Mouse (Mus musculus) limb, embryonic 14.5 days (tissue): ENCODE results near the gene Dse. TPM values are rescaled to one million over a fixed set of nuclear protein-coding genes. Genes with fewer than 3 reads are reported as not detected.

Experiments used
- ATAC-seq: fragments of 200-750 bp; cut with Nextera tagmentation; 2 replicates; pipeline ENCODE4 v1.8.0; 2017; ENCODE audit warnings: low read depth, moderate number of reproducible peaks, moderate TSS enrichment; ENCODE audit not compliant: low FRiP score
- DNase-seq: peaks from one replicate; pipeline ENCODE4 v3.0.0-alpha.2; 2015; ENCODE audit warnings: low spot score
- H3K27ac ChIP-seq: fragments of 300-500 bp; sonication (generic); replicated peaks from 2 replicates; pipeline ENCODE4 v1.5.1; 2014; ENCODE audit warnings: low read depth, mild to moderate bottlenecking, low read length, moderate library complexity, mixed read lengths
- H3K27me3 ChIP-seq: fragments of 300-500 bp; sonication (generic); 2 replicates; pipeline ENCODE4 v1.6.1; 2014; ENCODE audit warnings: low read length, mixed read lengths; ENCODE audit not compliant: control insufficient read depth, insufficient read depth
- H3K36me3 ChIP-seq: fragments of 300-500 bp; sonication (generic); 2 replicates; pipeline ENCODE4 v1.6.1; 2014; ENCODE audit warnings: mild to moderate bottlenecking, low read length, moderate library complexity, mixed read lengths; ENCODE audit not compliant: control insufficient read depth, insufficient read depth
- H3K4me1 ChIP-seq: fragments of 300-500 bp; sonication (generic); 2 replicates; pipeline ENCODE4 v1.6.1; 2014; ENCODE audit warnings: antibody characterized with exemption, low read length, mixed read lengths; ENCODE audit not compliant: control insufficient read depth, insufficient read depth
- H3K4me2 ChIP-seq: fragments of 300-500 bp; sonication (generic); replicated peaks from 2 replicates; pipeline ENCODE4 v1.6.1; 2014; ENCODE audit warnings: low read depth, mild to moderate bottlenecking, low read length, moderate library complexity; ENCODE audit not compliant: severe bottlenecking
- H3K4me3 ChIP-seq: fragments of 300-500 bp; sonication (generic); replicated peaks from 2 replicates; pipeline ENCODE4 v1.5.1; 2014; ENCODE audit warnings: low read length
- H3K9ac ChIP-seq: fragments of 300-500 bp; sonication (generic); 2 replicates; pipeline ENCODE4 v1.6.1; 2014; ENCODE audit warnings: mild to moderate bottlenecking, low read depth, low read length, moderate library complexity; ENCODE audit not compliant: severe bottlenecking
- H3K9me3 ChIP-seq: fragments of 300-500 bp; sonication (generic); 2 replicates; pipeline ENCODE4 v1.6.1; 2016; ENCODE audit warnings: low read length; ENCODE audit not compliant: control insufficient read depth
- POLR2A ChIP-seq: fragments of 200-500 bp; IDR thresholded peaks from 2 replicates; pipeline ENCODE4 v1.8.0; 2012; ENCODE audit warnings: inconsistent platforms, mild to moderate bottlenecking, moderate library complexity, borderline replicate concordance; ENCODE audit not compliant: insufficient read depth, insufficient read length; ENCODE audit errors: extremely low read depth
- WGBS: fragments of 180-500 bp; shearing (Covaris S2); extraction: QIAGEN DNeasy Blood & Tissue Kit; methylation state at CpG from one replicate; pipeline ENCODE4 v1.1.7; 2014; 5-methylcytosine and 5-hydroxymethylcytosine counted together
- polyA plus RNA-seq, 2 experiments: library from polyadenylated mRNA; depleted of rRNA in 1 of 2; stranded (reverse) in 1 of 2; unstranded in 1 of 2; fragments of >200 nt; fragmentation: Nextera tagmentation in 1 of 2; extraction: Ambion mirVana in 1 of 2; gene quantifications; 2 replicates each; pipeline versions ENCODE4 v1.2.1 to v1.2.3; 2012 to 2014

The Dse gene
- polyA plus RNA-seq, 2 experiments: 30.8 to 49.8 TPM

GRCm38 (mm10) chr10:34209951-34210350, 2.4 kb upstream of the Dse start:
- no peak for ATAC-seq
- H3K9me3 ChIP-seq: no peaks in the 10 kb centered on the region
- H3K36me3 ChIP-seq: no peaks in the 10 kb centered on the region
- no peak for TF ChIP-seq POLR2A
- peaks cover 8% of the 10 kb centered on the region; the same call in 1 of the 2 replicates for H3K4me1 ChIP-seq
- no peak overlapping the region for H3K27ac ChIP-seq
- no peak overlapping the region for H3K4me3 ChIP-seq
- DNase-seq: no peak
- no peaks in the 10 kb centered on the region for H3K27me3 ChIP-seq
- H3K4me2 ChIP-seq: no peak overlapping the region
- H3K9ac ChIP-seq: no peak overlapping the region

GRCm38 (mm10) chr10:34208031-34208430, 516 bp upstream of the Dse start:
- H3K36me3 ChIP-seq: no peaks in the 10 kb centered on the region
- peak overlapping the region; percentile 67 for H3K4me2 ChIP-seq
- ATAC-seq: no peak
- peaks cover 8% of the 10 kb centered on the region; the same call in 1 of the 2 replicates for H3K4me1 ChIP-seq
- DNase-seq: no peak
- TF ChIP-seq POLR2A: no peak
- H3K4me3 ChIP-seq: peak overlapping the region; percentile 85
- no peaks in the 10 kb centered on the region for H3K9me3 ChIP-seq
- peak overlapping the region; percentile 93 for H3K9ac ChIP-seq
- H3K27ac ChIP-seq: peak overlapping the region; percentile 97
- no peaks in the 10 kb centered on the region for H3K27me3 ChIP-seq
- WGBS: 4% methylated on average over 13 of the region's 13 CpGs

- 0 out of 2 replicates have a peak, but pooled peaks have one; percentile 64 for TF ChIP-seq POLR2A
- H3K9me3 ChIP-seq: no peaks in the 10 kb centered on the region
- H3K4me1 ChIP-seq: peaks cover 11% of the 10 kb centered on the region; the same call in 1 of the 2 replicates
- H3K36me3 ChIP-seq: no peaks in the 10 kb centered on the region
- peak overlapping the region; percentile 85 for H3K4me3 ChIP-seq
- DNase-seq (peak; percentile 87), ATAC-seq (peak; percentile 95)
- H3K9ac ChIP-seq: peak overlapping the region; percentile 93
- 0% methylated on average over 8 of the region's 65 CpGs for WGBS
- H3K27ac ChIP-seq: peak overlapping the region; percentile 97
- H3K27me3 ChIP-seq: no peaks in the 10 kb centered on the region
- H3K4me2 ChIP-seq: peak overlapping the region; percentile 67
Observed at GRCm38 (mm10) chr10:34206783-34207502, 572 bp downstream of the Dse start.

- TF ChIP-seq POLR2A: no peak
- Histone ChIP-seq H3K9me3 (no peaks in the 10 kb centered on the region), H3K36me3 (no peaks in the 10 kb centered on the region), H3K4me2 (peak overlapping the region; percentile 67), H3K9ac (peak overlapping the region; percentile 93), H3K4me1 (peaks cover 11% of the 10 kb centered on the region; the same call in 1 of the 2 replicates), H3K27me3 (no peaks in the 10 kb centered on the region), H3K4me3 (peak overlapping the region; percentile 85), H3K27ac (peak overlapping the region; percentile 97)
- WGBS: 1% methylated on average over 14 of the region's 15 CpGs
- no peak for DNase-seq
- peak; percentile 34 for ATAC-seq
Observed at GRCm38 (mm10) chr10:34206436-34206782, 1.1 kb downstream of the Dse start.

DNA sequence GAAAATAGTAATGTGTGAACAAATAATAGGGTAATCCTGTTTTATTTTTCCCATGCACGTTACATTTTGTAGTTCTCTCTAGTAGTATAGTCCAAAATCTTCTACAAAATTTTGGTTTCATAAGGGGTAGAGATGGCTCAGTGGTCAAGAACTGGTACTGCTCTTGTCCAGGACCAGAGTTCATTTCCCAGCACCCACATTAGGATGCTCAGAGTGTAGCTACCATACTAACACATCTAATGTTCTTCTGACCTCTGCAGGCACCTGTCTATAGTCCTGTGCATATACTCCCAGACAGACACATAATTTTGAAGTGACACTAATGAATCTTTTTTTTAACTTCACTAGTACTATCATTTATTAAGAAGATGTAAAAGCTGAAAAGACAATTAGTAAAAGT, 1.7 kb downstream of the Dse start:
- peak overlapping the region; percentile 67 for H3K4me2 ChIP-seq
- H3K9me3 ChIP-seq: no peaks in the 10 kb centered on the region
- 85% methylated on average over 1 of the region's 1 CpGs for WGBS

DNA sequence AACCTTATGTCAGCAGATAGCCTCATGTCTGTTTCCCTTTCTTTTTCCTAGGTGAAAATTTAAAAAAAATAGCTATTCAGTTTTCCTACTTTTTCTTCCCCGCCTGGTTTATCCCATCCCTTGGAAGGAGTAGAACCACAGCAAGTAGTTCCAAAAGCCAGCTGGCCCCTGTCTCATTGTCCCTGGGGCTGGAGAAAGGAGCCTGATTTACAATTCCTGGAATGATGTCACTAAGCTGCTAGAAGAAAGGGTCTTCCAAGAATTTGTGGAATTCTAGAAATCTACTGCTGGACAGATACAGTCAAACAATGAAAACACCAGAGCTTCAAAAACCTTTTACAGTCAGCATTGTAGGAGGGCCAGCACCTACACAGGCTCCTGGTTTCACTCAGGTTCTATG, 6.8 kb downstream of the Dse start:
- Histone ChIP-seq H3K27ac (no peak overlapping the region), H3K27me3 (no peaks in the 10 kb centered on the region), H3K9ac (no peak overlapping the region), H3K4me2 (no peak overlapping the region), H3K36me3 (no peaks in the 10 kb centered on the region), H3K9me3 (0 out of 2 replicates have a peak, but pooled peaks cover 6% of the 10 kb centered on the region), H3K4me3 (no peak overlapping the region), H3K4me1 (peaks cover 21% of the 10 kb centered on the region; the same call in 1 of the 2 replicates)
- DNase-seq: no peak
- 90% methylated on average over 1 of the region's 1 CpGs for WGBS
- ATAC-seq: no peak
- TF ChIP-seq POLR2A: no peak

More for the DNA sequence above, 1.7 kb downstream of the Dse start:
- no peak overlapping the region for H3K9ac ChIP-seq
- TF ChIP-seq POLR2A: no peak
- H3K4me1 ChIP-seq: peaks cover 11% of the 10 kb centered on the region; the same call in 1 of the 2 replicates
- peak overlapping the region; percentile 85 for H3K4me3 ChIP-seq
- no peaks in the 10 kb centered on the region for H3K36me3 ChIP-seq
- DNase-seq (no peak), ATAC-seq (no peak)
- H3K27me3 ChIP-seq: no peaks in the 10 kb centered on the region
- no peak overlapping the region for H3K27ac ChIP-seq
